Mouse (Mus musculus) CH12.LX (cell line): Measurements from ENCODE around the gene Sh3rf1.

Experiments
- BHLHE40 ChIP-seq: IDR thresholded peaks from 2 replicates; pipeline ENCODE4 v1.6.1; 2011; ENCODE audit warnings: mild to moderate bottlenecking, low read depth, low read length, improper control_type of control experiment
- CTCF ChIP-seq, 2 experiments: IDR thresholded peaks in 1 of 2; conservative IDR thresholded peaks in 1 of 2; 2 replicates each; pipeline ENCODE4 v1.5.1; 2011 to 2012; ENCODE audit warnings: low read depth in 2 of 2, low read length in 2 of 2, improper control_type of control experiment in 1 of 2, inconsistent platforms in 1 of 2, mild to moderate bottlenecking in 1 of 2, moderate library complexity in 1 of 2
- E2F4 ChIP-seq: IDR thresholded peaks from 2 replicates; pipeline ENCODE4 v1.6.1; 2011; ENCODE audit warnings: low read depth, low read length, improper control_type of control experiment; ENCODE audit not compliant: insufficient replicate concordance
- EP300 ChIP-seq: IDR thresholded peaks from 2 replicates; pipeline ENCODE4 v1.6.1; 2011; ENCODE audit warnings: low read length, improper control_type of control experiment
- MAZ ChIP-seq: IDR thresholded peaks from 2 replicates; pipeline ENCODE4 v1.6.1; 2012; ENCODE audit warnings: low read depth, mild to moderate bottlenecking, inconsistent platforms, low read length, improper control_type of control experiment, moderate library complexity
- MXI1 ChIP-seq: IDR thresholded peaks from 2 replicates; pipeline ENCODE4 v1.6.1; 2011; ENCODE audit warnings: mild to moderate bottlenecking, low read depth, low read length, improper control_type of control experiment
- POLR2AphosphoS2 ChIP-seq: IDR thresholded peaks from 2 replicates; pipeline ENCODE4 v1.6.1; 2011; ENCODE audit warnings: low read depth, low read length, improper control_type of control experiment
- RCOR1 ChIP-seq: conservative IDR thresholded peaks from 2 replicates; pipeline ENCODE4 v1.6.1; 2012; ENCODE audit warnings: low read depth, mild to moderate bottlenecking, inconsistent platforms, low read length, improper control_type of control experiment

GRCm38 (mm10) chr8:61425125-61425524, 201.5 kb downstream of the Sh3rf1 start:
- TF ChIP-seq E2F4: no peak
- no peak for TF ChIP-seq MAZ
- TF ChIP-seq CTCF (conservative IDR thresholded peaks at IDR 0.05 in 1 of 2, IDR thresholded peaks at IDR 0.05 in 1 of 2; ENCODE audit: low read depth in 2 of 2, low read length in 2 of 2): no peak
- no peak for TF ChIP-seq EP300
- TF ChIP-seq MXI1: no peak
- TF ChIP-seq BHLHE40: no peak
- TF ChIP-seq POLR2AphosphoS2: no peak
- TF ChIP-seq RCOR1: no peak
